Mouse (Mus musculus): Measurements from ENCODE around the gene Mapkap1. TPM values are rescaled to one million over a fixed set of nuclear protein-coding genes. Genes with fewer than 3 reads are reported as not detected.

Gene Mapkap1
- total RNA-seq (2023), result 55.7 to 65.7 TPM (median 58.3 TPM) in 4 replicates

DNA sequence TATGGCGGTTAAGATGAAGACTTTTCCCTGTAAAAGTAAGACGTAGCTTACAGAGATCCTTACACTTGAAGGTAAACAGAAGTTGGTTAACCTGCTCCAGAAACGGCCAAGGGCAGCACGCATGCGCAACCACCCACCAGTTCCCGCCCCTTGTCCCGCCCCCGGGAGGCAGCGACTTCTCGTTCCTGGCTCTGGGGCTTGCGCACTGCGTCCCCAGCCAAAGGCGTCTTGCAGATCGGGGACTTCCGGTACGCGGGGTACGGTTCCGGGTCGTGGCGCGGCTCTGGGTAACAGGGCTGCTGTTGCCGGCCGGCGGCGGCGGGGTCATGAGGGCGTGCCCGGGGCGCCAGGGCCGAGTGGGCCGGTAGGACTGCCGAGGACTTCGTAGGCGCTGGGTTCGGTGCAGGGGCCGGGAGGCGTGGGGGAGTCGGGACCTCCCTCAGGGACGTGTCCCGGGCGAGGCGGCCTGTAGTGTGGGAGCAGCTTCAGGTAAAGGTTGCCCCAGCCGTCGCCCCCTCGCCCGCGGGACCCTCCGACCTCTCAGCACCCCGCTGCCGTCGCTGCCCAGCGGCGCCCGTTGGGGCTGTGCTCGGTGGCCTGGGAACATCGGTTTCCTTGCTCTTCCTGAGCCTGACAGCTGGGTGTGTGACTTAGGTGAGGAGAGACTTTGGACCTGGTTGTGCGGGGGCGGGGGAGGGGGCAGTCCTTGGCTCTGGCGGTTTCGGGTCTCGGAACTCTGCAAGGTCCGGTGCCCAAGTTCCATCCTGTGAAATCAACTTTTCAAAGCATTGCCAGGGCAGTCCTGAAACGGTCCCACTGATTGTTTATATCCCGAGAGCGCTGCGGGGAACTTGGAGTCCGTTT, at the start of gene Mapkap1:
Gene Mapkap1 (plus strand): TSS at position 171 of the 864 bp plus-strand sequence.

DNA sequence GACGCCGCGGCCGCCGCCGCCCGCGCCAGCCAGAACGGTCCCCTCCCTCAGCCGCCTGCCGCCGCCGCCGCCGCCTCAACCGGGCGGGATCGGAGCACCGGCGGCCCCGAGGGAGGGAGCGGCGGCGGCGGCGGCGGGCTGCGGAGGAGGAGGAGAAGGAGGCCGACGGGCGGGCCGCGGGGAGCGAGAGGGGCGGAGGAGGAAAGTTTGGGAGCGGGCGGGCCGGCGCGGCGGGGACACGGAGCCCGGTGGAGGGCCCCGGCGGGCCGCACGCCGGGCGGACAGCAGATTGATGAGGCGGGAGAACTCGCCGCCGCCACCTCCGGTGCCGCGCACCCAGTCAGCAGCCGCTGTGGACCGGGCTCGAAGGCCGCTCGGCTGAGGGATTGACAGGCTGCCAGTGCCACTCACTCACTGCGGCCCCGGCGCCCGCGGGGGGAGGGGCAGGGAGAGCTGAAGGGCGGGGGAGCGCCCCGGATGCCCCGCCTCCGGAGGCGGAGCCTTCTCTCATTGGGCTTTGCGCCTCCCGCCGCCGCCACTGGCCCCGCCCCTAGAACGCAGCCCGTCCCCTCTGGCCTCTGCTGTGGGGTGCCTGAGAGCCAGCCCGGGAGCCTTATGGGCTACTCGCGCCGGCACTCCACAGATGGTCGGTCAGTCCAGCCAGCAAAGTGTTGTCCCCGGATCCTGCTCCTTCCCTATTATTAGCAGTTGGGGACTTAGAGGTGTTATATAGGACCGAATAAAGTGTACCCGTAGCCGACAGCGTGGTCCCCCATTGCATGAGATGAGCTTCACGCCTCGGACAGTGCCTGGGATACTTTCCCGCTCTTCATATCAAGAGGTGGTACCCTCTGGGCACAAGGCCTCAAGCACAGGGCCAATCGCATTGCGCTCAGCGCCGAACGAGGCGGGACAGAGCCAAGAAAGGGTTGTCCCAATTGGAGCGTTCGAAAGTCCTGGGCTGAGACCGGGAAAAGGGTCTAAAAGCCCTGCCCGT, 34.0 kb upstream of the Mapkap1 start, which contains the start of gene Pbx3:
Gene Pbx3 (minus strand): TSS at position 838 of the 997 bp plus-strand sequence.

Other genes with a start within 250 kb of the Mapkap1 start
- gene Pbx3, start 33.6 kb upstream of the Mapkap1 start, total RNA-seq (2023), result 5.7 to 7.4 TPM (median 6.4 TPM) in 4 replicates